Mouse (Mus musculus) adrenal gland, adult 2 months (tissue): ENCODE measurements around the gene Jam2. TPM values are rescaled to one million over a fixed set of nuclear protein-coding genes. Genes with fewer than 3 reads are reported as not detected.

Experiments used
- DNase-seq: peaks from one replicate; pipeline ENCODE4 v3.0.0; 2021
- polyA plus RNA-seq: library from polyadenylated mRNA; depleted of rRNA; stranded (reverse); fragments of >200 nt; gene quantifications from 2 replicates; pipeline ENCODE4 v1.2.3, GENCODE M21; 2012
- total RNA-seq, 2 experiments: library from RNA; stranded (reverse); gene quantifications; 2 replicates each; pipeline ENCODE4 v1.2.3; 2021

Jam2 gene
- total and polyA plus RNA-seq, 3 experiments: 4.5 to 15.0 (median 11.5) TPM

DNA sequence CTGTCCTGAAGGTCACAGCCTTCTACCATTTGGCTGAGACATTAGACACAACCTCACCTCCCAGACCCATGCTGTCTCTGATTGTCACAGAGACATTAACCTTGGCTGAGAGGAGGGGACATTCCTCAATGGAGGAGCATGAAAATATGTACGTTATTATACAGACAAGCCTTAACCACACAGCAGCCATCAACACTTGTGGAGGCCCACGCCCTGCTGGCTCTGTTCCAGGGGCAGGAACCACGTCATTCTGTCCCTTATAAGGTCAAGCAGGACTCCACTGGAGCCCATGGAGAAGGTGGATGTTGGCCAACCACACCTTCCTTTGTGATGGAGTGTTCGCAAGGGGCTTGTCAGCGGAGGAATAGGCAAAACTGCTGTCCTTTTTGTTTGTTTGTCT lies 5.8 kb downstream of the Jam2 start:
- DNase-seq: no peak

DNA sequence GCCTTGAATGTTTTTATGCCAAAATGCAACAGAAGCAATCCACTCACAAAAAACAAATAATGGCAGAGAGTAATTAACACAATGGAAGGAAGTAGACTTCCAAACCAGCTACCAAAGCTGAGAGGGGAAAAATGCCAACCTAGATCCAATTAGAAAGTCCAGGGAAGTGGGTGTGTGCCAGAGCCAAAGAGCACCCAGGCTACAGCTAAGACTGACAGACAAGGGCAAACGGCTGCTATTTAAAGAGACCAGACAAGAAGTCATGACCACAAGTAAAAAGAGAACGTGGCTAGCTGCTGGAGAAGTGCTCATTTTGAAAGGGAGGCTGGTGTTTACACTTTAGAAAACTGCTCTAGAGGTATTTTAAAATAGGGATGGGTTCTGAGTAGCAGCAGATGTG lies 9.4 kb downstream of the Jam2 start:
- no peak for DNase-seq

DNA sequence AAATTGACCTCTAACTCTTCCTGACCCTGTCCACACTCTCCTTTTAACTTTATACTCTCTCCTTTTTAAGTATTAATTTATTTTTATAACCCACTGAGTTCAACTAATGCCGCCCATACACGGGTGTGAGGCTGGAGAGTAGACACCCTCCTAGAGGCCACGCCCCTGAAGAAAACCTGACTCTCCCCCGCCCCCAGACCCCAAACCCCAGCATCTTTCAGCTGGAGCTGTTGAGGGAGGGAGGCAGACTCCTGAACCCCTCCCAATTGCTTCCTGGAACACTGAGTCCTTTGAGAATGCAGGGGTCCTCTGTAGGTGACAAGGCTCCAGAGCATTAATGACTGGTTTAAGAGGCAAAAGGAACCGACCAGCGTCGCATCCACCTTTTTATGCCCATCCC lies 11.0 kb downstream of the Jam2 start:
- DNase-seq: no peak

DNA sequence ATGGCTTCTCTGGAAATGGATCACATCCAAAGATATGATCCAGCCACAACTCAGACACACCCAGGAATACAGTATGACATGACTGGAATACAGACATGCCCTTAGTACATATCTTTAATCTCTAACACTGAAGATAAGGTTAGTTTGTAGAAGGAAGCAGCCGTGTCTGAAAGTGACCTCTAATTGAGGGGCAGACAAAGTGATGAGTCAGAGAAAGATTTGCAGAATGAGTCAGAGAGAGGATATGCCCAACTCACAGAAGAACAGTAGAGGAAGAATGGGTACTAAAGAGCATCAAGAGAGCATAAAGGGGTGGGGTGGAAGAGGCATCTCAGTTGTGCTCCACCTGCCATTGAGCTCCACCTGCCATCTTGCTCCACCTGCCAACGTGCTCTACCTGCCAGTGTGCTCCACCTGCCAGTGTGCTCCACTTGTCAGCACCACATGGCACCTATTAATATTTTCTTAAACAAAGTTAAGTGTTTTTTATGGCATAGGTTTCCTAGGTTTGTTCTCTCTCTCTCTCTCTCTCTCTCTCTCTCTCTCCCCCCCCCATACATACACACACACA lies 16.8 kb downstream of the Jam2 start:
- no peak for DNase-seq

DNA sequence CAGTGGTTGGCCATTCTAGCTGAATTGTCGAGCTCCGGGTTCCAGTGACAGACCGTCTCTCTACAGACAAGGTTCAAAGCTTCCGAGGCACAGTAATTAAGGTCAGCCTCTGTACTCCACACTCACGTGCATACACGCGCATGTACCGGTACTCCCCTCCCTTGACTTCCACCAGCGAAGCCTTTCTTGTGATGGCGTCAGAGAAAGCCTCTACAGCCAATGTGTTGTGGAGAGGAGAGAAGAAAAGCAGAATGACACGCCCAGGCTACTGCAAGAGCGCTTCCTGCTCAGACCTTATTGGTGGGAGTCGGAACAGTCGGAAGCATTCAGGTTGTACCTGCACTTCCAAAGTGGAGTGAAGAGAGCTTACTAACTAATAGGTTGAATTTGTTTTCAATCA lies 19.5 kb downstream of the Jam2 start:
- no peak for DNase-seq

DNA sequence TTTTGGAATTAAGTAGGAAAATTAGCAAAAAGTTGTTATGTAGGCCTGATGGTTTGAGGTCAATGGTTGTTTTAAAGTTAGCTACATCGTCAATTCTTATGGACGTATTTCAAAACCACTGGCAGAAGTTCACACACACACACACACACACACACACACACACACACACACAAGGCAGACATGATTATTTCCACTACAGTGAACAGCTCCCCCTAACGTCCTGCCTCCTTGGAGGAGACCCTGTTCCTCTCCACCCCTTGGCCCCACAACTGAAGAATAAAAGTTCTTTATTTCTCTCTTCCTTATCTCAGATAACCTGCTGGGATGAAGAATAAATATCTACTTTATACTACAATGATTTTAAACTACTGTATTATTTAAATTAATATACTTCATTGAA lies 21.4 kb downstream of the Jam2 start:
- no peak for DNase-seq

DNA sequence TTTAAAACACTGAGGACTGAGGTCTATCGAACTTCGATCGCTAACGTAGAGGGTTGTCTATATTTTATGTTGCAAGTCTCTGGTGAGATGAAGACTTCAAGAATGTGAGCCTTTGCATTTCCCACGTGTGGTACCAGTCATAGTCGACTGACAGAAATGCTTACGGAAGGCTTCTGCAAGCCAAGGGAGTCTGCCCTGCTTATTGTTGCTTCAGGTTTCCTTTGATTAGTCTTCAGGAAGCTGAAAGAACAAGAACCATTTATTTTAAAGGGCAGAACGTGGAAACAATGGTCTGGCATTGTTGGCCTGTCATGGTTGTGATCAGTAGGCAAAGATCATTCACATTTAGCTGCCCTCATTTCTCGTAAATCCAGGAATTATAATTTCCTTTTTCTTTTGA lies 22.8 kb downstream of the Jam2 start:
- no peak for DNase-seq

DNA sequence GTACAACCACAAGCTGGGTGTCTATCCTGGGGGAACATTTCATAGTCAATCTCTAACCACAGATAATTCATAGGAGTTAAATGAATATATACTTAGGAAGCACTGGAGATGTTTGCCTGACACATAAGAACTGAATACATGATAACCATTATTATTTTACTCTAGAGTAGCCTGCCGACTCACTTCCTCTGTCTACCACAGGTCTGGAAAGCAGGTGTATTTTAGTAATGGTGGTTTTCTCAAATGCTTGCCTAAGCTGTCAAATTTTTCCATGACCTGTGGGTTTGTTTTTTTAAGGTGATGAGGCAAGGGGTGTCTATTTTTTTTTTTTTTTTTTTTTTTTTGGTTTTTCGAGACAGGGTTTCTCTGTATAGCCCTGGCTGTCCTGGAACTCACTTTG lies 26.1 kb downstream of the Jam2 start:
- no peak for DNase-seq

DNA sequence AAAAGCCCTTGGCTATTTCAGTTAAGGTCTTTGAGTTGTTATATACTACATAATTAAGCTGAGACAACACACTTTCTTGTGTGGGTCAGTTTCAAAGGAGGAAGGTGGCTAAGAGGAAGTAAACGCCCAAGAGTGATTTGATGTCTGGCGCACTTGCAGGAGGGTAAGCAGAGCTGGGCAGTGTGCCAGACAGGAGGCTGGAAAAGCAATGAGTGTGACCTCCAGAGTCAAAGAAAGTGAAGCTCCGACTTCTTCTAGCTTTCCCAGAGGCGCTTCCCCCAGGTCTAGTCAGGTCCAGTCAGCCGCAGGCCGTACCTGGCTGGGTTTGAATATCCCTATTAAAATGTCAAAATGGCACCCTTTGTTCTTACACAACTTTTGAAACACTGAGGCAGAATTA lies 28.3 kb downstream of the Jam2 start:
- peak; percentile 71 for DNase-seq

DNA sequence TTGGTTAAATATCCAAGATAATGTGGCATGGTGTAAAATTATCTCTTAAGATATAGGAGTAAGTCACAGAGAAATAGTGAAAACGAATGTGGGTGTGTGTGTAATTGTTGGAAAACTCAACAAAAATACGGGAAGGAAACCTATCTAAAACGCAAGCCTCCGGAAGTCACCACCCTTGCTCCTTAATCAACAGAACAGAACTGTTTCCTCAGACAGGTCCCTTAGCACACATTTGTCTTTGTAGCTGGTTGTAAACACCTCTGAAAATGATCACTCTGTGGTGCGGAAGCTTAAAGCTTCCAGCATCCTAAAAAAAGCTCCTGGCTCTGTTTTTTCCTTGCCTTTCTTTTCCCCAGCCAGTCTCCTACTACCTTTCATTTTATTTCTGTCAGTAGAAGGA lies 30.9 kb downstream of the Jam2 start:
- DNase-seq: peak; percentile 9

DNA sequence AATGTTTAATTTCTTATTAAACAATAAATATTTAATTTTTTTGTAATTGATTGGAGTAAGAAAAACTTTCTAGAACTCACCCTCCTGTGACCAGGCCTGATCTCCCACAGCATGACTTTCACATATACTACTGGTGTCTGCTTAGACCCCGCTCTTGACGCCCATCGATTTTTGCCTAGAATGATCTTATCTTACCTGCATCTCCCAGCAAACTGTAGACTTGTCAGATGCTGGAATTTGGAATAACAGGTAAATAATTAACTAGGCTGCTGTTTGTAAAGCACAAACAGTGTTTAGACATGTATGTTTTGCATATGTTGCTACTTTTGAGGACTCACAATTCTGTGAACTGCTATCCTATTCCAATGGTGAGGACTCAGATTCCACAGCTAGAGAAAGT lies 32.3 kb downstream of the Jam2 start:
- no peak for DNase-seq

DNA sequence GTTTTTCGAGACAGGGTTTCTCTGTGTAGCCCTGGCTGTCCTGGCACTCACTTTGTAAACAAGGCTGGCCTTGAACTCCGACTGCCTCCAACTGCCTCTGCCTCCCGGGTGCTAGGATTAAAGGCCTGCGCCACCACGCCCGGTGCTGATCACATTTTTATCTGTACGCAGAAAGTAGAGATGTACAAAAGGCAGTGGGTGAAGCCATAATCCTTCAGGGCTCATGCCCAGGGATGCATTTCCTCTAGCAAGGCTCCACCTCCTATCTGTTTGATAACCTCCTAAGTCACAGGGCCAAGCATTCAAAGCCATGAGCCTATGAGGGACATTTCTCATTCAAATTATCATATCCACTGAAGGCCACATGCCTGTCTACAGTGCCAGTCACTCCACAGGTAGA lies 34.0 kb downstream of the Jam2 start:
- DNase-seq: no peak

DNA sequence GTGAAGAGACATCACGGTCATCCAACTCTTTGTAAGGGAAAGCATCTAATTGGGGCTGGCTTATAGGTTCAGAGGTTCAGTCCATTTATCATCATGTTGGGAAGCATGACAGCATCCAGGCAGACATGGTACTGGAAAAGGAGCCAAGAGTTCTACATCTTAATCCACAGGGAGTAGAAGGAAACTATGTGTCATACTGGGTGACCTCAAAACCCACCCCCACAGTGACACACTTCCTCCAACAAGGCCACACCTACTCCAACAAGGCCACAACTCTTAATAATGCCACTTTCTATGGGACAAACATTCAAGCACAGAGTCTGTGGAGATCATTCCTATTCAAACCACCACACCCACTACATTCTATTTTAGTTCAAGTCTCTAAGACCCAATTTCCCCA lies 36.3 kb downstream of the Jam2 start:
- DNase-seq: peak; percentile 33

DNA sequence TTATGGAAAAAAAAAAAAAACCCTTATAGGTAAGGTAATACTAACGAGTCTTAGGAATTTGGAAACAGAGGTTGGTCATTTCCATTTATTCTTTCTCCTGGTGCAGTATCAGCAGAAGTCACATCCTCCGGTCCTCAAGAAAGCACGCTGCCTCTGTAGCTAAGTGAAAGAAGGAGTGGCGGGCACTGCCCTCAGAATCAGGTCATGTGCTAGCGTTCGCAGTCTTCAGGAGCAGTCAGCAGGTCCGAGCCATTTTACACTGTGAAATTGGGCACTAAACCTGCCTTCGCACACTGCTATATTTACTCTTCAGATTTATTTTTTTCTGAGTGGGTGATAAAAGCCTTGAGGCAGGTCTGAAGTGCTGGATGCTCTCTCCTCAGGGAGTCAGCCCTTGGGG lies 39.9 kb downstream of the Jam2 start:
- DNase-seq: no peak

DNA sequence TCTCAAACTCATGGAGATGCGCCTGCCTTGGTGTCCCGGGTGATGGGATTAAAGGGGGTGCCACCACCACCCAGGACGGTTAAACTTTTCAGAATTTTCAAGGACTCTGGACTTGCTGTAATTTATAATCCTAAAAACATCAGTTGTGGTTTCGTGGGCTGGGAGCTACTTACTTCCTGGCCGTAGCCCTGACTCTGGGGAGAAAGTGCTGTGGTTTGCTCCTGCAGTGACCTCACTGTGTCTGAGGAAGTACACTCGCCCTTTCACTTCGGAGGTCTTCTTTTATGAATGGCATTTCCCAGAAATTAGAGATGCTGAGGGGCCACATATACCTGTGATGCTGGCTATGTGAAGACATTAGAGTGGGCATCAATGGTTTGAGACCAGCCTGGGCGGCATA lies 40.6 kb downstream of the Jam2 start:
- DNase-seq: no peak

DNA sequence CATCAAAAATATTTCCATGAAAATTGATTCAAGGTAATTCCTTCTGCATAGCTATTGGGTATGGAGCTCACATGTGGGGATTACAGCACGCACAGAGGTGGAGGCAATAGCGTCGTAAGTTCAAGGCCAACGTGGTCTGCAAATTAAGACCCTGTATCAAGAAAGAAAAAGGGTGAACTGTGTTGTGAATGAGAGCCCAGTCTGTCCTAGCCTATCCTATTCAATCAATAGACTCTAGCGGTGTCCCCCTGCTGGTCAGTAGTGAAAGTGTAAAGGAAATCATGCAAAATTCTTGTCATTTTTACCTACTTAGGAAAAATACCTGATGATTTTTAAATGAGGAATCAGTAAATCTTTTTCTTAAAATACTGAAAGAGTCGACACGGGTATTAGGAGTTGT lies 43.5 kb downstream of the Jam2 start:
- peak; percentile 22 for DNase-seq

DNA sequence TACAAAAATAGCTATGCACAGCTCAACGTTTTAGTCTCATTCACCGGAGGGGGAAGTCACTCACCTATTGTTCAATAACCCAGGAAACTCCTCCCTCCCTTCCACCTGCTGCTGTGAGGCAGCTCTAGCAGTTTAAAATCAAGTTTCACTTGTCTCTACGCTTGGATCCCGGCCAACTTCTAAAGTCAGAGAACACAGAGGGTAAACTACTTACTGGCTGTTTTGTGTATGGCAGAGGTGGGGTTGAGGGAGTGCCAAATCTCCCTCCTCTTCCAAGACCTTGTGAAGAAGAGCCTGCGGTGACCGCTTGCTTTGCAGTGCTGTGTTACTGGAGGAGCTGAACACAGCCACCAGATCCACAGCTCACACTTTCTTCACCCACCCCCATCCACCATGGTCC lies 51.1 kb downstream of the Jam2 start:
- no peak for DNase-seq

DNA sequence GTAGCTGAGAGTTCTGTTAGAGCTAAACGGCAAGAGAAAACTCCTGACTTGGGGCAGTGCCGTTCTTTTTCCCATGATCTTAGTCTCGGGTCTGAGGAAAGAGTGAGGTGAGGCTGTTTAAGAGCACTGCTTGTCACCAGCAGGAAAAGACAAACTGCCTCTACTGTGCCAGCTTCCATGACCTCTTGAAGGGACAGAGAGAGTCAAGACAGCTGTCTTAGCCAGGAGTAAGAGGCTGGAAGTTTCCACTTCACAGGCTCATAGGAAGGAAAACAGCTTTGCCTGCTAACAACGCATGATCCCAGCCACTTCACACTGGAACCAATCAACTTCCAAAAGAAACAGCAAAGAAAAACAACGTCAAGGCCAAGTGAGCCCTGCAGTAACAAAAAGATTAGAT lies 57.8 kb downstream of the Jam2 start:
- peak; percentile 59 for DNase-seq

DNA sequence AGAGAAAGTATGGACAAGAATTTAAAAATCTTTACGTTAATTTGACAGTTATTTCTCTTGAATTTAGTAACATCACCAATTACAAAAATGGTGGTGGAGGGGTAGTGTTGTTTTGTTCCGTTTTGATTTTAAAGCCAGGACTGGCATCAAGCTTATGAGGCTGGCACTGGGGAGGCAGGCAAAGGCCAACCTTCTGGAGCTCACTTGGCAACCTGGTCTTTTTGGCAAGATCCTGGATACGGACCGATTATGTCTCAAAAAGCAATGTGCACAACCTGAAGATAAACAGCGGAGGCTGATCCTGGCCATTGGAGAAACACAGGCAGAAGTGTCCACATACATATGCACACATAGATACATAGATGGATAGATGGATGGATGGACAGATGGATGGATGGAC lies 58.8 kb downstream of the Jam2 start:
- DNase-seq: peak; percentile 24

DNA sequence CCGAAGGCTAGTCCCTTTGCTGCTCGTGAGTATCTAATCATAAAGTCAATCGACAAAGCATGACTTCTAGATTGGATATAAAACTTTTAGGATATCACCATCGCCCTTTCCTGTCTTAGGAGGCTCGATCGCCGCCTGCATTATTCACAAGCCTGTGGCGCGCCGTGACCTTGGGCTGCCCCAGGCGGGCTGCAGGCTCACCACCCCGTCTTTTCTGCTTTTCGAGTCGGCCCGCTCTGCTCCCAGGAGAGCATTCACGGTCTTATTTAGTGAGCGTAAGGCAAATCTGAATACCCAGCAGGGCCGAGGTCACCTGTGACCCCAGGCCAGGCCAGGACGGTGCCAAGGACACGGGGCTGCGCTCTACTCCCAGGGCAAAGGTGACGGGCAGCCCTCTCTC lies 60.4 kb downstream of the Jam2 start:
- no peak for DNase-seq

DNA sequence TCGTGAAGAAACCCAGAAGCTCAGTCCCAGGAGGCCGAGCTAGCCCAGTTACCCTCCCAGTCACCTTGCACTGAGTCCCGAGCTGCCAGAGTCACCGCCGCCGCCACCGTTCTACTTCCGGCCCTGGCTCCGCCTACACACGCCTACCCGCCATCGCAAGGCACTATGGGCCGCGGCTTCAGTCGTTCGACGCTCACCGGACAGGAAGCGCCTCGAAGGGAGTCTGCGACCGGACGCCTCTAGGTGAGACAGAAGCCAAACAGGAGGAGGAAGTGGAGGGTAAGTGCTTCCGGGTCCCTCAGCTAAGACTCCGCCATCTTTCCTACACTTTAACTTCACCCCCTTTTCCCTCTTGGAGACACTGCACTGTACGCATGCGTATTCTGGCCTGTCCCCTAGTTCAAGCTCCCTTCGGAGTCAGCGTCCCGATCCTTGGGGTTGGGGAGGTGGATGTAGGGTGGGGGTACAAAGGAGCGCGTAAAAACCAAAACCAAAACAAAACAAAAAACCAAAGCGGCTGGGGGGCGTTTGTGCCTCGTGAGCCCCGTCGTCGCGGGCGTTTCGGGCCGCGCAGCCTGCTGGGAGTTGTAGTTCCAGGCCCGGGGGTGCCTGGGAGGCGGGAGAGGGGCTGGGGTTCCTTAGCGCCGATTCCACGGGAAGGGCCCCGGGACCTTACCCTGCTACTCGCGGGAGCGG lies 61.0 kb downstream of the Jam2 start, which contains the start of gene Gabpa:
TSS of gene Gabpa (plus strand) at position 181 of the 696 bp plus-strand sequence.
- DNase-seq: peak; percentile 95

DNA sequence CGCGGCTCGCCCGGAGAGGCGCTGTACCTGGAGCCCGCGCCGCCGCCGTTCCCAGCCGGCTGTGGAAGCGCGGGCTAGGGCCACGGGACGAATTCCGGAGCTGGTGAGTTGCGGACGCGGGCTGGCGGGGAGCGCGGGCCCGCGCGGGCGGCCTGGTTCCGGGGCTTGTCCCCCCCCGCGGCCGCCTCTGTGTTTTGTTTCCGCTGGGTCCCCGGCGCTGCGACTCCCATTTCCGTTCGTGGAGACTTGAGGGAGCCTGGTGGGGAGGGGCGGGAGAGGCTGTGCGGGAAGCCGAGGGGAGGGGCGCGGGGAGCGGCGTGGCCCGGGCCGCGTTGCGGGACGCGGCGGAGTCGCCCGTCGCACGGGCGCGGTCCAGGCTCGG lies 61.5 kb downstream of the Jam2 start, which contains the start of gene Atp5j:
TSS of gene Atp5j (minus strand) at position 185 of the 382 bp plus-strand sequence.
- DNase-seq: peak; percentile 92

DNA sequence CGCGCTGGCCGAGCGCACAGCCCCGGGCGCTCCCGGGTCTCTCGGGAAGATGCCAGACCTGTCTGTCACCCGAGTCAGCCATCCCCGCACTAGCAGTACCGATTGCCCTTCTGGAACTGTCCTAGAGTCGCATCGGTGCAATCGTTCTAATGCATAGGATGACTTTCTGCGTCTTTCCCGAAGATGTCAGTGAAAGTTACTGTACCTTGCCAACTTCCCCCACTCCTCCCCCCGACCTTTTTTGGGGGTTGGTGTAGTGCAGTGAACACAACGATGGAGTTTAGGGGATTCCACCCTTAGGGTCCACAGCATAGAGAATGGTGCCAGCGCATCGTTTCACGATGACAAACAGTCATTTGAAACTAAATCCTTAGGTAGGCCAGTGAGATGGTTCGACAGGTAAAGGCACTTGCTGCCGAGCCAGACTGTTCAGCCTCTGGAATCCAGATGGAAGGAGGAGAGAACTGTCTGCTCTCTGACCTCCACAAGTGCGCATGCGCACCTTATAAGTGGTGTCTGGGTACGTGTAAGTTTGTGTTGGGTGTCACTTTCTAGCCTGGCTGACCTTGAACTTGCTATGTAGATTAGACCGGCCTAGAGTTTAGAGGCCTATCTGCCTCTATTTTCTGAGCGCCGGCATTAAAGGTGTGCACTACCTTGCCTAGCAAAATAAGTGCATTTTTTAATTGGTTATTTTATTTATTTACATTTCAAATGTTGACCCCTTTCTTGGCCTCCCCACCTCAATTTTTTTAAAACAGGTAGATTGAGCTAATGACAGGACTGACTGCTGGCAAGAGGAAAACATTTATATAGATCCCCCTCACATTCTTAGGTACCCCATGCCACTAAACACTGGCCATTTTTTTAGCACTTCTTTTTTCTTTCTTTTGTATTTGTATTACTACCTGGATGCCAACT lies 62.2 kb downstream of the Jam2 start:
- peak; percentile 70 for DNase-seq
